Mouse (Mus musculus) gastrocnemius, adult 18-20 months (tissue): ENCODE data around the gene Rhbdd1. TPM values are rescaled to one million over a fixed set of nuclear protein-coding genes. Genes with fewer than 3 reads are reported as not detected.

Experiments used
- DNase-seq: peaks from one replicate; pipeline ENCODE4 v3.0.0; 2021; ENCODE audit warnings: low spot score
- microRNA-seq: library from miRNA; unstranded; fragments of <30 nt; microRNA quantifications from one replicate; pipeline ENCODE4 v1.2.0, GENCODE M21; 2021
- total RNA-seq, 2 experiments: library from RNA; stranded (reverse); gene quantifications; 2 replicates each; pipeline ENCODE4 v1.2.3; 2021

The Rhbdd1 gene
- total RNA-seq, 2 experiments from 2014 or later = 7.4 to 8.4 TPM

DNA sequence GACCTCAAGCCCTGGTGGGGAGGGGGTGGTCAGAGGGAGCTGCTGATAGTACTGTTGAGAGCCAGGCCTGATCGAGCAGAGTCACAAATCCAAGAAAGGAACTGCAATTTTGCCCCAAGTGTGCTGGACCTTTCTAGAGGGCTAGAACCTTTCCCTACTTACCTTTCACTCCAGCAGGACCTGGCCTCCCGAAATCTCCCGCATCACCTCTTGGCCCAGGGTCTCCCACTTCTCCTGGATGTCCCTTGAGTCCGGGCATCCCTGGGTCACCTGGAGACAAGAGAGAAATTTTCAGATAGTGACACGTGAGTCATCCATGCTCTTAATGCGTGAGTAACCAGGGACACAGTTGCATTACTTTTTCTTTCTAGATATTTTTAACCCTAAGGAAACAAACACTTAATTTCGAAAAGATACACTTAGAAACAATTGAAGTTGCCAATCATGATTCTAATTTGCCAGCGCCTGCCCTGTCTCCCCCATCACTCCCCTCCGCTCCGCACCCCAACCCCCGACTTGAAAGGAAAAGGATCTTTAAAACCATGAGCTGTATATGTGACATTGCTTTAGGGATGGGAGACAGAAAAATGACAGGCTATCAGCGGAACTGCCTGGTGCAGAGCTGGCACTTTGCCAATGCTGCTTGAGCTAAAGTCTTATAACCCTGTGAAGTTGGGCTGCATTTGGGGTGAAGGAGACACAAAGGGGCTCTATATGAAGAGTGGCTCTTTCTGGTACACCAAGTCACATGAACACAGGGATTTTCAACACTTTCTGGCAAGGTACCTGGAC lies 163.6 kb downstream of the Rhbdd1 start:
- no peak for DNase-seq

DNA sequence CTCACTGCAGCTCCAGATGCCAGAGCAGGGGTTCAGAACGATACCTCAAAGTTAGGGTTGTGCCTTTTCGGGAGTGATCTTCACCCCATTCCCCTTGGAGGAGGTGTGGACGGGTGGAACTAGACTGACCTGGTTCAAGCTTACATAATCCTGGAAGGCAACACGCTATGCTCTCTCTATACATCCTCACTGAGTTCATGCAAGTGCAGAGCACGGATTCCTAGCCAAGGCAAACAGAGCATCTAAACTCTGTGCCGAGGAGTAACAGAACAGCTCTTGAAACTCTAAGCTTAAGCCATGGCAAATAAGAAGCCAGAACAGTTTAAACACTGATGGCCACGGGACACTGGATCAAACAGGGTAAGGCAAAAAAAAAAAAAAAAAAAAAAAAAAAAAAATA lies 166.1 kb downstream of the Rhbdd1 start:
- DNase-seq = no peak

DNA sequence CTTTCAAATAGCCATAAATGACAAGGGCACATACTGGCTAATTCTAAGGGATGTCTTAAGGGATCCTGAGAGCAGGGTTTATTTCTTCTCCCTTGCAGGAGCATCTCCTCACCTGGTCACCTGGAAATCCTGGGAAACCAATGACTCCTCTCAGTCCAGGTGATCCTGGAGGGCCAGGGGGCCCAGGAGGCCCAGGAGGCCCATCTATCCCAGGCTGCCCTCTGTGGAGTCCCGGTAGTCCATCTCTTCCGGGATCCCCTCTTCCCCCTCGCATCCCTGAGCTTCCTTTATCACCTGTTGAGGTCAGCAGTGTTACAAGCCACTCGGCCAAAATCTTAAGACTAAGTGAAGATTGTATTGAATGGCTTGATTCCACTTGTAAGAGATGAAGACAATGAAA lies 170.1 kb downstream of the Rhbdd1 start:
- DNase-seq = no peak

DNA sequence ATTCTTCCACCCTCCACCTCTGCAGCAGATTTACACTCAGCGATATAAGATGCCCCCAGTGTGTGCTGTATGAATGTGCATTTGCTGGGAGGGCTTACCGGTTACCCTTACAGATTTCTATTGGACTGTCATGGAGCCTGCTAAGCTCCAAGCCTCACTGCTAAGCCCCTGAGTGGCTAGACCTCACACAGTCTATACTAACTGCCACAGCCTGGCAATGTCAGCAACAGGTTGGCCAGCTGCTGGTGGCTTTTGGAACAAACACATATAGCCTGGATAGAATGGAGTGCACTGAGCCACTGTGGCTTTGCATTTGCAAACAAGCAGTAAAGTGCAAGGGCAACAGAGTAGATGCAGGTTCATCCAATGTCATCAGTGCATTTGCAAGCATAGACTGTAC lies 175.7 kb downstream of the Rhbdd1 start:
- DNase-seq = no peak

Small RNAs within 50 kb of the gene (microRNA-seq; reads per million reads assigned to microRNA genes)
- not detected for gene Gm22112

Other genes starting within 250 kb of the Rhbdd1 start
- not detected for gene Gm9747, start 83.3 kb upstream of the Rhbdd1 start, total RNA-seq
- gene Irs1, start 25.0 kb upstream of the Rhbdd1 start, total RNA-seq = 10 to 100 TPM; 38.6 to 43.9 TPM